Mouse (Mus musculus): Measurements from ENCODE around the gene Trim34a. TPM values are rescaled to one million over a fixed set of nuclear protein-coding genes. Genes with fewer than 3 reads are reported as not detected.
"Not testable (repeated sequence)": the region's sequence is repeated elsewhere in the genome, so short reads cannot be mapped to it uniquely, and the experiment has no call there.

The Trim34a gene
- total RNA-seq (2021) = 1 to 10 TPM; 1.0 to 1.3 TPM
- long read RNA-seq, experiment 1, partial matches to known transcripts = 0 of 2 reads
- long read RNA-seq, experiment 1, other reads (novel, unspliced or antisense) = 0 of 2 reads
- long read RNA-seq, experiment 2, partial matches to known transcripts = 0 of 1 reads
- long read RNA-seq, experiment 2, other reads (novel, unspliced or antisense) = 0 of 1 reads

- Histone ChIP-seq H3K27ac (peak within 1 kb of the TSS; percentile 12), H3K4me3 (peak within 1 kb of the TSS; percentile 42)
- peak; percentile 60 for TF ChIP-seq CTCF (IDR thresholded peaks at IDR 0.05)
- intact Hi-C loops (cut with DNase I) = no loop called here
- DNase-seq (ENCODE audit: extremely low spot score in 1 of 2, low spot score in 2 of 2) = no peak
Observed at GRCm38 (mm10) chr7:104244287-104245181, at the start of gene Trim34a. TSS of gene Trim34a (plus strand) at chr7:104244457.

GRCm38 (mm10) chr7:104195885-104196284, 48.4 kb upstream of the Trim34a start, which contains the start of gene Olfr649:
TSS of gene Olfr649 (minus strand) at chr7:104195985.
- no peak for TF ChIP-seq CTCF (IDR thresholded peaks at IDR 0.05)
- H3K27ac ChIP-seq = no peak within 1 kb of the TSS
- no peak within 1 kb of the TSS for H3K4me3 ChIP-seq
- intact Hi-C loops (cut with DNase I) = no loop called here
- DNase-seq (ENCODE audit: extremely low spot score in 1 of 2, low spot score in 2 of 2) = no peak

DNA sequence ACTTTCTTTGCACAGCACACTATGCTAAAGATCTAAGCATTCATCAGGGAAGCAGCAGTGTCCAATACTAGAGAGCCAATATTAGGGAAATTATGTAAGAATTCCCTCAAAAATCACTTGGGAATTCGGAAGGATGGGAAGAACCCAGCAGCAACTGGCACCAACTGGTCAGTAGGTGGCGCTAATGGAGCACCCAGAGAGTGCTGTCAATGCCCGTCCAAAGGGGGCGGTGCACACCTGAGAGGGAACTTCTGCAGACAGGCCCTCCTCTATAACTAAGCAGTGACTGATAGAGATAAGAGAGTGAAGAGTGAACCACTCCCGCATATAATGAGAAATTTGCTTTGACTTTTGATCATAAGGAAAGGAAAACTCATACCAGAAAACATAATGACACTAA, 44.4 kb upstream of the Trim34a start:
- no peak overlapping the region for H3K27ac ChIP-seq
- DNase-seq (ENCODE audit: extremely low spot score in 1 of 2, low spot score in 2 of 2) = peak; percentile 23 to 38
- no peak overlapping the region for H3K4me3 ChIP-seq
- peak; percentile 88 for TF ChIP-seq CTCF (IDR thresholded peaks at IDR 0.05)
- intact Hi-C loops (cut with DNase I) = no loop called here

GRCm38 (mm10) chr7:104206197-104206596, 38.1 kb upstream of the Trim34a start:
- no peak overlapping the region for H3K4me3 ChIP-seq
- DNase-seq (ENCODE audit: extremely low spot score in 1 of 2, low spot score in 2 of 2) = no peak
- intact Hi-C loops (cut with DNase I) = no loop called here
- no peak for TF ChIP-seq CTCF (IDR thresholded peaks at IDR 0.05)
- H3K27ac ChIP-seq = no peak overlapping the region

DNA sequence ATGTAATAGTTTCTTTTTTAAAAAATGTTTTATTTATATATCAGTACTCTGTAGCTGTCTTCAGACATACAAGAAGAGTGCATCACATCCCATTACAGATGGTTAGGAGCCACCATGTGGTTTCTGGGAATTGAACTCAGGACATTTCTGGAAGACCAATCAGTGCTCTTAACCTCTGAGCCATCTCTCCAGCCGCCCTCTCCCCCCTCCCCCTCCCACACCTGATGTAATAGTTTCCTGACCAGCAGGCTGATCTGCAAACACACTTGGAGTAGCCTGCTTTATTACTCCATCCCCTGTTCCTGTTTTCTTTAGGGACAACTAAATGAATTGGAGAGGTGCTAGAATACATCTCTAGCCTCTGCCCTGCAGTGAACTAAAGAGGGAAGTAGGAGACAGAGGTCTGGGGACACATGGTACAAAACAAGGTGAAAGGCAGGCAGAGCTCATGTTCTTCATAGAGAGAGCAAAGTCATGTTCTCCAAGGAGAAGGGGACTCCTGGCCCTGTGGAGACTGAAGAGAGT, 28.2 kb upstream of the Trim34a start:
- TF ChIP-seq CTCF (IDR thresholded peaks at IDR 0.05) = no peak
- DNase-seq (ENCODE audit: extremely low spot score in 1 of 2, low spot score in 2 of 2) = no peak
- Histone ChIP-seq H3K4me3 (no peak overlapping the region), H3K27ac (no peak overlapping the region)
- intact Hi-C loops (cut with DNase I) = no loop called here

- no peak for DNase-seq (ENCODE audit: extremely low spot score in 1 of 2, low spot score in 2 of 2)
- no peak overlapping the region for H3K27ac ChIP-seq
- intact Hi-C loops (cut with DNase I) = no loop called here
- H3K4me3 ChIP-seq = no peak overlapping the region
- TF ChIP-seq CTCF (IDR thresholded peaks at IDR 0.05) = no peak
Observed at GRCm38 (mm10) chr7:104217881-104218280, 26.4 kb upstream of the Trim34a start.

DNA sequence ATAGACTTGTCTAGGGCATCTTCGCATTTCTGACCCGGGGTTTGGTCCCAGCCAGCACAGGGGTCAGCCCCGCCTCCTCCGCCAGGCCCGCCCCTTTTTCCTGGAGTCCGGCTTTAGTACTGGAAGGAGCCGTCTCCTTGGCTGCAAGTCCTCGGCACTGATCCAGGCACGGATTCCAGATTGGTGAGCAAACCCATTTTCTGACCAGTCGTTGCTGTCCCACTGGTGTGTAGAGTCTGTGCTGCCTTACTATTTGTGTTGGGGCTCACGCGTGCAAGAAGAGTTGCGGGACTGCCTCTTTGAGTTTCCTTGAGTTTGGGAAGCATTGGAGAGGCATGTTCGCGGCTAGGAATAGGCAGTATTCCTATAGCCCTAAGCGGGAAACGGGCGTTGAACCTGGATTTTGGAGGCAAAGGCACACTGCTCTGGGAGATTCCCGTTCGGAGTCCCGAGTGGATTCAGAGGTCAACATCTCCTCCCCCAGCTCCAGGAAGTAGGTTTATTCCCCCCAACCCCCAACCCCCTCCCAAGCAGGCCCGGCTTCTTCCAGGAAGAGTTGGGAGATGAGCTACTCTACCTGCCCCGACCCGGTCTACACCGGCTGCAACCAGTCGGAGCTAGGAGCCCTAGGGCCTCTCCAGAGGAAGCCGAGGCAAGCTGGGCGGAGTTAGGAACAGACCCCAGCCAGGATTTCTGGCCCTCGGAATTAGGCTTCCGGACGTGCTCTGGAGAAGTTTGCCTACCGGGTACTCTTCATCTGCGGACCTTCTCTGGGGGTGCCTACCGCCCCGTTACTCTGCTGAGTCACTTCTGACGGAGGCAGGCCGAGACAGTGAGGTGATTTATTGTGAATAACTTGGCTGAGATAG, 25.3 kb upstream of the Trim34a start, which contains the start of gene Trim6:
Gene Trim6, plus strand, starts transcription at position 93 of the 869 bp plus-strand sequence.
- no peak within 1 kb of the TSS for H3K27ac ChIP-seq
- TF ChIP-seq CTCF (IDR thresholded peaks at IDR 0.05) = no peak
- H3K4me3 ChIP-seq = peak within 1 kb of the TSS; percentile 34
- peak in 1 of 2 experiments; percentile 11 for DNase-seq (ENCODE audit: extremely low spot score in 1 of 2, low spot score in 2 of 2)
- intact Hi-C loops (cut with DNase I) = no loop called here

- no peak overlapping the region for H3K27ac ChIP-seq
- peak; percentile 60 for TF ChIP-seq CTCF (IDR thresholded peaks at IDR 0.05)
- intact Hi-C loops (cut with DNase I) = no loop called here
- DNase-seq (ENCODE audit: extremely low spot score in 1 of 2, low spot score in 2 of 2) = no peak
- no peak overlapping the region for H3K4me3 ChIP-seq
Observed at GRCm38 (mm10) chr7:104231203-104231602, 13.1 kb upstream of the Trim34a start.

DNA sequence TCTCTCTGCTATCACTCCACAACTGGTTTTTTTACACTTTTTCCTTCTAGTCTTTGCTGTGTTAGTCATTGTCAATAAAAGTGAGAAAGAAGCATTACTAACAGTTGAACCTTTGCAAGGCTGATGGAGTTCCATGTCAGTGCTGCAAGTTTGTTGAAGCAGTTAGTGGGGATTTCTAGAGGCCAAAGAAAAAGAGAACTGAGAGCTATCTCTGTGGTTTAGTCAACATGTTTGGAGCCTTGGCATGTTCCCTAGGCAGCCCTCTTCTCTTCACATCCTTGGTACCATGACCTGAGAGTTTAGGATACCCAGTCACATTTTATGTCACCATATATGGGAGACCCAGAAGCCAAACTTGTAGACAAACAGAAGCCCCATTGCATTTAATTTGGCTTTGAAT, 3.4 kb upstream of the Trim34a start:
- no peak for DNase-seq (ENCODE audit: extremely low spot score in 1 of 2, low spot score in 2 of 2)
- Histone ChIP-seq H3K4me3 (no peak overlapping the region), H3K27ac (no peak overlapping the region)
- no peak for TF ChIP-seq CTCF (IDR thresholded peaks at IDR 0.05)
- intact Hi-C loops (cut with DNase I) = no loop called here

DNA sequence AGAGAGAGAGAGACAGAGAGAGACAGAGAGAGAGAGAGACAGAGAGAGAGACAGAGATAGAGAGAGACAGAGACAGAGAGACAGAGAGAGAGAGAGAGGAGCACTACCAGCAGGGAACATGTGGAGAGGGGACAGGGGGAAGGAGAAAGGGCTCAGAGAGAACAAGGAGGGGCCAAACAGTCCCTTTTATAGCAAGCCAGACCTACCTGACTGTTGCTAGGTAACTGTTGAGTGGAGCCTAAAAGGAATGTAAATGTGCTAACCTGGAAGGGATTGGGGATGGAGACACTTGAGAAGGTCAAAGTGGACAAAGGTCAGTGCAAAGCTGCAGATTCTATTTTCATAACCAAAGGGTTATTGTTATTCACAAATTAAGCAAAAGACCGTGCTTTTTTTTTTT, 641 bp upstream of the Trim34a start:
- no peak for TF ChIP-seq CTCF (IDR thresholded peaks at IDR 0.05)
- Histone ChIP-seq H3K4me3 (no peak overlapping the region), H3K27ac (no peak overlapping the region)
- intact Hi-C loops (cut with DNase I) = no loop called here
- DNase-seq (ENCODE audit: extremely low spot score in 1 of 2, low spot score in 2 of 2) = no peak

GRCm38 (mm10) chr7:104260380-104260779, 16.1 kb downstream of the Trim34a start:
- DNase-seq (ENCODE audit: extremely low spot score in 1 of 2, low spot score in 2 of 2); H3K4me3 ChIP-seq; intact Hi-C loops (cut with DNase I): not testable (repeated sequence)

DNA sequence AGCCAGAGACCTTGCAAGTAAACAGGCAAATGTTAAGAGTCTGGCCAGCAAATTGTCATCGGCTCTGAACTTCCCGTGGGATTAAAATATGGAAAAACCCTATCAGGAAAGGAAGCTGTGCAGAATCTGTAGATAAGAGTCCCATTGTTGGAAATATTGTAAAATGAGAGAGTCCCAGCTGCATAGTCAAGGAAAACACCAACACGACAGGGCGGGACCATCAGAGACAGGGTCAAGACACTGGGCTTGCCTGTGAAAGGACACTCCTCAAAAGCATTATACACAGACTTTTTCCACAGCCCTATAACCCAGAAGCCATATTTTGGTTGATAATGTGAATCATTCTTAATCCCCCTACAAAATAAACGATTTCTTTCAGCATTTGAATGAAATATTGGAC, 21.1 kb downstream of the Trim34a start:
- intact Hi-C loops (cut with DNase I); H3K4me3 ChIP-seq; H3K27ac ChIP-seq; DNase-seq (ENCODE audit: extremely low spot score in 1 of 2, low spot score in 2 of 2): not testable (repeated sequence)

More at GRCm38 (mm10) chr7:104260380-104260779, 16.1 kb downstream of the Trim34a start:
- not testable (repeated sequence) for H3K27ac ChIP-seq

- H3K4me3 ChIP-seq; intact Hi-C loops (cut with DNase I); DNase-seq (ENCODE audit: extremely low spot score in 1 of 2, low spot score in 2 of 2); H3K27ac ChIP-seq: not testable (repeated sequence)
Observed at GRCm38 (mm10) chr7:104279361-104279760, 35.1 kb downstream of the Trim34a start.

DNA sequence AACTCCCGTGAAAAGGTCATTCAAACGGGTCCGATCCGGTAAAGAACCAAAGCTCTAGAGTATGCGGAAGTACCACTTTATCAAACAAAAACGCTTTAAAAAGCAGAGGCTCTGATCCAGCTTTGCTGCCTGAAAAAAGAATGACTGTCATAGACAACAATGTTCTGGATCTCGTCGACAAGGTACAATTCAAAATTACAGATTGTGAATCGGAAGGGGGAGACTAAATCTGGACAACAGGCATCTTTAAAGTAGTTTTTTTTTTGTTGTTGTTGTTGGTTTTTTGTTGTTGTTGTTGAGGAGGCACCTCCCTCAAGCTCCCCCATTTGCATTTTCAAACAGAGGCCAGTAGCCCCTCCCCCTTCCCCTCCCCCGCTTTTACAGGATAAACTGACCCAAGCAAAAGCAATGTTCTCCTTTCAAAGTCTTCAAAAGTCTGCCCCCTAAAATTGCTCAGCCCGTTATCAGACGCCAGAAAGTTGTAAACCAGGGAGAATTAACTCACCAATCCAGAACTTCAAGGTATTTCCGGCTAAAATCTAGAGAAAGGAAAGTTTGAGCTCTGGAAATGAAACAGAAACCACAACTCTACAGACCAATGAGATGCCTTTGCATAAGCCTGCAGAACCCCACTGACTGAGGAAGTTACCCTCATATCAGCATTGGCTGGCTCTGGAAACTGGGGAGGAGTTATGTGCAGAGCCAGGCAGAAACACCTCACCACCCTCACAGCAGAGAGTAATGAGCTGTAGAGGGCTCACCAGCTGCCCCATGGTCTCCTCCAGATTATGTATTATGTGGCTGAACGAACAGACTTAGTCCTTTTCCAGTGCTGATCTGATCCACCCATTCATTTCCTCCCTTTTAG, 43.6 kb downstream of the Trim34a start, which contains the start of gene Trim5:
Gene Trim5, minus strand, starts transcription at position 519 of the 868 bp plus-strand sequence.
- H3K4me3 ChIP-seq = peak within 1 kb of the TSS; percentile 6
- H3K27ac ChIP-seq; DNase-seq (ENCODE audit: extremely low spot score in 1 of 2, low spot score in 2 of 2); intact Hi-C loops (cut with DNase I): not testable (repeated sequence)

All from left cerebral cortex, adult 2 months (tissue).